Mouse (Mus musculus) urinary bladder, adult 2 months (tissue): ENCODE data around the gene Filip1. TPM values are rescaled to one million over a fixed set of nuclear protein-coding genes. Genes with fewer than 3 reads are reported as not detected.

Source experiments
- DNase-seq: peaks from one replicate; pipeline ENCODE4 v3.0.0; 2022; ENCODE audit warnings: low spot score
- polyA plus RNA-seq: library from polyadenylated mRNA; depleted of rRNA; stranded (reverse); fragments of >200 nt; gene quantifications from 2 replicates; pipeline ENCODE4 v1.2.3, GENCODE M21; 2012

The Filip1 gene
- polyA plus RNA-seq, 1 experiment: 18.2 TPM

DNA sequence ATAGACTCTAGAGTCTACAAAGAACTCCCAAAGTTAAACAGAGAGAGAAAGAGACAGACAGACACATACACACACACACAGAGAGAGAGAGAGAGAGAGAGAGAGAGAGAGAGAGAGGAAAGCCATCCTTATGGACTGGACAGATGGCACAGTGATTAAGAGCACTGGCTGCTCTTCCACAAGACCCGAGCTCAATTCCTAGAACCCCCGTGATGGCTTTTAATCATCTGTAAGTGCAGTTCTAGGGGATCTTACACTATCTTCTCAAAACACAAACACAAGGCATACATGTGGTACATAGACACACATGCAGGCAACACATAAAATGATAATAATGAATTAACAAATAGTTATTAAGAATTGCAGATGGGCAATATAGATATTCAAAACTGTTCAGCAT lies 64.3 kb downstream of the Filip1 start:
- no peak for DNase-seq

DNA sequence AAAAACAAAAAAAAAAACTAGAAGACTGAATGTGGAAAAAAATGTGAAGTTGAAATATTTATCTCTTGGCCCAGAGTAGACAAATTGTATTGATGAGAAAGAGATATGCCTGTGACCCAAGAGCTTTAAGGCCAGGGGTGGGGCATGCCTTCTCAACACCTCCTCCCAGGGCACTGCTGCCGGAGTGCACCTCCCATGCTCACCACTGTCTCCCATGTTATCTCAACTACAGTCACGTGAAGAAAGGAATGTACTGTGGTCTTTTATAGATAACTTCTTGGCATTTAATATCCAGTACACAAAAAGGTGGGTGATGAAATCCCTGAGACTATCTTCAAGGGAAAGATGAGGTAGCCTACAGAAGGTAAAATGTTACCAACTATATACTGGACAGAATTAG lies 64.7 kb downstream of the Filip1 start:
- no peak for DNase-seq

DNA sequence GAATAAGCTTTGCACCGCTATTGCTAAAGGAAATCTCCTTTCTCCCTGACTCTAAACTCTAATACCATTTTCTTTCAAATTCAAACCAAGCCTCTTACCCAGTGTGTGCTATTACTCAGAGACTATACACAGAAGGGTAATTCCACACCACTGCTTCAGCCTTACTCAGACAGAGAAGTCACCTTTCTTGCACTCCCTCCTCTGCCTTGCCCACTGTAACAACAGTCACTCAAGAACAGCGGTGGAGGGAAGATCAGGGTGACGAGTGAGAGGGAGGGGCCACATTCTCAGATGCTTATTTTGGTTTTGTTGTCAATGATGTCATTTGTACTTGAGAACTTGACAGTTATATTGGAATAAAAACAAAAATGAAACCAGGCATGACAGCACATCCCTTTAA lies 65.2 kb downstream of the Filip1 start:
- no peak for DNase-seq

DNA sequence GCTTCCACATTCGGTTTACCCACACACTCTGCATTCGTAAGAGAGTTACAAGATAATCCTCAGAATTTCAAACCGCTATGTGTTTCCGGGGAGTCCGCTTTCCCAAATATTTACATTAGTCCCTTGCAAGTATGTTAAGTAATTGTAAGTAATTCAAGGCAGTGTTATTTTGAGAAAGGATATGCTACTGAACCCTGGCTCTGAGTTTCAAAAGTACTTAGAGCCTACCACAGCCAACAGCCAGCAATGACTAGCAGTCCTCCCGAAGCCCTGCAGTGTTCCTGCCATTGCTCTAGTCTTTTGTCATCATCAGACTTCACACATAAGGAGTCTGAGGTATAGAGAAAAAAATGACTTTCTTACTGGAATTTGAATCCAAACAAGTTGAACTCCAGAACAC lies 67.8 kb downstream of the Filip1 start:
- DNase-seq: no peak

DNA sequence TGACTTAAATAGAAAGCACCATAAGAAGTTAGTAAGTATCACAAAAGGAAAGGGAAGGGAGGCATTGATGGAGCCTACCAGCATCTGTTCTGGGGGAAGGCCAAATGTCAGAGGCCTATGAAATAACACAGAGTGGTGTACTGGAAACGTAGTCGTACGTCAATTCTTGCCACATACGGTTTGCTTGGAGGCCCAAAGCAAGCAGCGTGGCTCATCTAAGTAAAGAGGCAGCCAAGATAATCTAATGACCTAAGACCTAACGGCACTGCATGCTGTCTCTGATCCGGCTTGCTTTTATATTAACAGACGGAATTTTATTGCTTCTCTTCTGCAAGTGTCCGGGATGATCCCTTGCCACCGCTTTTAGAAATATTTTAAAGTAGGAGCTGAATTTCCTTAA lies 68.7 kb downstream of the Filip1 start:
- DNase-seq: no peak

DNA sequence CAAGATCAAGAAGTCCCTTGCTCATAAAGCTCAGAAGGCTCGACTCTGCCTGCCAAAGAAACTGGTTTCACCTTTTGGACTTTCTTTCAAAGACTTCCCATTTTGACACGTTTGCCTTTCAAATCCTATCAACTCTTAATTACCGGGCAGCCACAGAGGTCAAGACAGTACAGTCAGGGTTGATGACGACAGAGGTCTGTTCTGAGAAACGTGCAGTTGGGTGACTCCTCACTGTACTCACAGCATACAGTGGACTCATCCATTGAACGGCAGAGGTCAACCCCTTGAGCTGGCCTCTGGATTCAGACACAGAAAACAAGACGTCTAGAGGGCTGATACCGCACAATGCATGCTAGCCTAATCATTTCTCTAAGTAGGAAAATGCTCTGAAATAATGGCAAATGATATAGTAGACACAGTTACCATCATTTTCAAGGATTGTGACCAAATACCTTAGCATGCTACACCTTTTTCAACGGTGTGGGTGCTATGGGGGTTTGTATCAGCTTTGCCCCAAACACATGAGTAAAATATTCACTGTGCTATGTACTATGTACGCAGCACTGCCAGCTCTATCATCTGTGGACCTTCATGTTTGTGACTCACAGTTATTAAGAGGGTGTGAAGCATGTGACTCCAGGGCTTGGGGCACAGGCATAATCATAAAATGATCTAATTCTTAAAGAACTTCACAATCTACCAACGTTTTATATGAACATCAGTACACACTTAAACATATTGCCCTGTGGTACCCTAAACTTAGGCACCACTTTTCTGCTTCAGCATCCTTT lies 74.0 kb downstream of the Filip1 start:
- DNase-seq: no peak

DNA sequence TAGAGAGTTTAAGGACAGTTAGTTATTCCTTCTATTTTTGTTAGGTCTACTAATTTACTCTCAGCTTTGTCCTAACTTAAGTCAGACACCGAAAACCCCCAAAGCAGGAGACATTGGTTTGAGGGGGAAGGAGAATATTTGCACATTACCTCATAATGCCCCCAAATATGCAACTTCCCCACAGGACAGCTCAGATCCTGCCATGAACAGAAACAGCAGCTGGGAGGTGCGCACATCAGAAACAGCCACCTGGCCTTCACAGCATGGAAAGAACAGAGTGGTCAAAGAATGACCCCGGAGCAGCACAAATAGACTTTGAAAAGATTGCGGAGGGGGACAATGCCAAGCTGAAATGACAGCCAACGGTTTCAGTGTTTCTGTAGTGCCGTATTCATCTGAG lies 75.1 kb downstream of the Filip1 start:
- DNase-seq: no peak

DNA sequence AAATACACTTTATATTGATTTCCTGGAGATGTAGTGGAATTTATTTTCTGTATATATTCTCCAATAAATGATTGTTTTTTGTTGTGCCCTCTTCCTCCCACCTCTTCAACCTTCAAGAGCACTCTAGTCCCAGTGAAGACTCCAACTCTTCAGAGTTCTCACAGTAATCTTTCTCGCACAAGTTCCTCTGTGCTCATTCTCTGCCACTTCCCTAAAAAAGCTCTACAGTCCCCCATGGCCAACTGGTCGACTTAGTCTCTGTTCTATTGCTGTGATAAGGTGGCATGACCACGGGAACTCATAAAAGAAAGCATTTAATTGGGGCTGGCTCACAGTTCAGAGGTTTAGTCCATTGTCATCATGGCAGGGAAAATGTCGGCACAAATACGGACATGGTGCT lies 80.1 kb downstream of the Filip1 start:
- no peak for DNase-seq

DNA sequence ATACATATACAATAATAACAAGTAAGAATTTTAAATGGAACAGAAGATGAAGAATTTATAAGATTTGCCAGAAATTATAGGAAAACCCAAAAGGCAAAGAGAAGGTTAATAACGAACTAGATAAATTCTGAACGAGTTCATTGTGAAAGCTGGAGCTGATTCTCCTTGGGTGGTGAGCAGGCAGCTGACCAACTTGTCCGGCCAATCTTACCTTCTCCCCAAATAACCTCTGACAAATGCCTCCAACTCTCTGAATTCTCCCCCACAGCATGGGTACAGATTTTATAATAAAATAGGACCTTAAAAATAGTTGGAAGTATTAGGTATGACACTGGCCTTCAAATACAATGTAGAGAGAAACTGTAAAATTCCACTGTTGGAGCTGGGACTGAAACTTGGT lies 84.6 kb downstream of the Filip1 start:
- DNase-seq: no peak

DNA sequence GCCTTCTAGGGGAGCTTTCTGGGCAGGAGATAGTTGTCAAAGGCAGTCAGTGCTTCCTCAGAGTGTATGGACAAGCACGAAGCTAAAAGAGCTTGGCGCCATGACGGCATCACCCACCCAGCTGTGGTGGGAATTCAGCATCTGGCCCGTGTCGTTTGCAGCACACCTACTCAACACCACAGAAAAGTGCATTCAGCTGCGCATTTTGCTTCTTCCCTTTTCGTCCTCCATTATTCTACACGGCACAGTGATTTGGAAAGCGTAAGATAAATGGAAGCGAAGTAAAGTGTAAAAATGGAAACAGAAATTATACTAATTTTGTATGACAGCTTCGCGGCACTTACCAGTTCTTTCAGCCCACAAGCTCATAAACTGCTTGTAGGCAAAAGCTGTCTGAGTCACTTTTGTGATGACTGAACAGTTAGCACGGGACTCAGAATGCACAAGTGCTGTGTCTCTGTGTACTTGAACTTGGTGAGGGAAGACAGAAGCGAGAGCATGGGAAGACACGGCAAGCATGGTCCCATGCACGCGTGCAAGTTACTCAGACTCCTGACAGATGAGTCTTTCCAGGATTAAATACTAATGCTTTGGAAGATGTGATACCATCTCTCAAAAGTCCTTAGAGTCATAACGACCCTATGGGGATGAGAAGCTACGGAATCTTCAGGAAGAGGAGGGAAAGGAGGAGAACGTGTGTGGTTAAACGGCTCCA lies 85.3 kb downstream of the Filip1 start:
- DNase-seq: no peak

DNA sequence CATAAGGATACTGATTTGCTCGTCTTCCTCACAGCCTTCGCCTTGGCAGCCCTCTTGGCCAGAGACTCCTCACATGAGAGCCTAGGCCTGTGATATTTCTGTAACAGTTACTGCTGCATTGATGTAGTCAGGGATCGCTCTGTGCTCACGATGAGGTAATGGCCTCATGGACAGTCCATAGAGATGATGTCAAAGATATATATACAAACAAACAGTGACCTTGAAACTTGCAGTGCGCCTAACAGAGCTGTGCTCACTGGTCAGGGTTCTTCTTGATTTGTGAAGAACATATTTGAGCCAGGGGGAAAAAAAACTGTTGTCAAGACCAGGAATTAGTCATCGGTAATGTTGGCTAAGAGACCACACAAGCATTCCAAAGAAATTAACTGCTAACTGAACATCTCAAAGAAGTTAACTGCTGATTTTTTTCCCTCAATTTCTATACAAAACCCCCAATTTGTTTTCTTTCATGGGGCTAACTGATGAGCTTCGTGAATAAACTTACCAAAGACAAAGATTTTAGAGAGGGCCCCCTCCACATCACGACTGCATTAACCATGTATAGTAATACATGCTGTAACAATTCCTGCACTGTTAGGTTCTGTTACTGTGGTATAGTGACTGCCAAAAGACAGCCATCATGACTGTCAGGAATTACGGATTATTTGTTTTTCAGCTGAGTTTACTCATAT lies 86.0 kb downstream of the Filip1 start:
- no peak for DNase-seq

DNA sequence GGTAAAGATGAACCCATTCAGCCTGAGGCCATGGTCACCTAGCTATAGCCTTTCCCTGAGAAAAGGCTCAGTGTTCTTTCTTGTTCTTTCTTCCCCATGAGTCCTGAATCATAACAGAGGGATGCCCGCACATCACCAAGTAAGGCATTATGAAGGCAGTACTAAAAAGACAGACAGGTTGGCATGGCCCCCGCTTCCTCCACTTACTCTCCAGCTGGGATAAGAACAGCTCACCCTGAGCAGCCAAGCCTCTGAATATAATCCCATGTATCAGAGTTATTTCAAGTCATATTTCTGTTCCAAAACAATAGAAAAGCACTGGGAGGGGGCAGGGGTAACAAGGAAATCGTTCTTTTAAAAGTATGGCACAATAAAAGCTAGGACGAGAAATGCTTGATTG lies 86.7 kb downstream of the Filip1 start:
- DNase-seq: no peak

DNA sequence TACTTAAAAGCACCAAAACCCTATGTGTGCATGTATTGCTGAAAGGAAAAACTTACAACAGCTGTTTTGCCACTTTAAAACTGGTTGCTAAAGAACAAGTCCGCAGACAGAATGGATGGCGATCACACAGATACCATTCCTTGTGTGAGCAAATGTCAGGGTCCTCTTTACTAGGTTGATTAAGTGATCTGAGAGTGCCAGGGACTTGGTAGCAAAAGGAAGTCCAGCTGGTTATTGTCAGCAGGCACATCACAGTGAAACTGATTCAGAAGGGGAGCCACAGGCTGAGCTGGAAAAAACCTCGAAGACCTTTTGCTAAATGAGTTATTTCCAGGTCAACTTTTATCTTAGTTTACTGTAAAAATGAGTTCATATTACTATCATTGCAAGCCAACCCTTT lies 89.4 kb downstream of the Filip1 start:
- no peak for DNase-seq

DNA sequence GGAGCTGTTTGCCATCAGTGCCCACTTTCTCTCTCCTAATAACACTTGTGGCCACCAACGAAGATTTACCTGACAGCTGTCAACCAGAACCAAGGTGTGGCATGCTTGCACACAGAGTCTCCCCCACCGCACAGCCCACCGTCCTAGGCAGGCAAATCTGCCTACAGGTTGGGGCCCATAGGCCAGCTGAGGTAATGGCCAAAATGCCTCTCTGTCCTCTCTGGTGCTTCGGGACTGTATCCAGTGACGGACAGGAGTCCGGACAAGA lies 90.2 kb downstream of the Filip1 start:
- no peak for DNase-seq

DNA sequence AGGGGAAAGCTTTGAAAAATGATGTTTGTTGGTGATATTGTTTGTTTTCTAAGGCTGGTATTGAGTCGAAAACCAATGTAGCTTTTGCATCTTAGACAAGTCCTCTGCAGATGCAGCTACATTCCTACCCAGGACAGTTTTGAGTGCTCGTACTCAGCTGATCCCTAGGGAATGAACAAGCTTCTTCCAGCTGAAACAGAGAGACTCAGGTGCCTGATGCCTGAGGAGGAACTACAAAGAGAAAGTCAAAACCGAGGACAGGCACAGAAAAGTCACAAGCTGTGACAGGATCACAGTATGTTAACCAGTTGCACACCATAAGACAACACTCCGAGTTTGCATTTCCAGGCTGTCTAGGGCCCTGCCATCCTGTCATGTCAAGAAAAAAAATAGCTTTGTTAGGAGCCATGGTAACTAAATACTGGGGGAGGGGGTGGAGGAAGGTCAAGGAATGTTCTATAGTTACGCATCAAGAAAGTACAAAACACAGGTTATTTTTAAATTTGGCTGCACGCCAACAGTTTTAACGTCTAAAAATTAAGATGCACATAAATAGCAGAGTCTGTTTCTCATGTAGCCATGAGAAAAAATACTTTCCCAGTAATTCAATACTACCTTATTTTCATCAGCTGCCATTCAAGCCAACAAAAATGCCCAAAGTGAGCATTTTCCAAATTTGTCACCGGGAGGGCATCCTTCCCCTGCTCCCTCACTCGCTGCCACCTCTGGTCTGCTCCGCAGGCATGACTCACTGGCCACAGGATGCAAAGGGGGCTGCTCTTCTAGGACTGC lies 90.8 kb downstream of the Filip1 start:
- no peak for DNase-seq

DNA sequence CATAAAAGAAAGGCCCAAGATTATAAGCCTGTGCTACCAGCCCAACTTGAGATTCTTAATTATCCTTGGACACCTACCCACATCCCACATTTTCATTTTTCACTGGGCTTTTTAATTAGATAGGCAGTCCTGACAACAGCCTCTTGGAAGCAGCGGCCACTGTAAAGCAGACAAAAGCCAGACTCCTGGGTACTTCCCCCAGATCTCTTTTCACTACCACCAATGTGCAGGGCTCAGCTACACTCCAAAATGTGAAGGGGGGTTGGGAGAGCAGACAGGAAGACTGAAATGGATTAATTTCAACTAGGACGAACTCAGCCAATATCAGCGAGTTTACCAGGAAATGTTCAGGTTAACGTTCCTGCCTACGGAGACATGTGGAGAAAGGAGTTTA lies 92.1 kb downstream of the Filip1 start:
- no peak for DNase-seq

DNA sequence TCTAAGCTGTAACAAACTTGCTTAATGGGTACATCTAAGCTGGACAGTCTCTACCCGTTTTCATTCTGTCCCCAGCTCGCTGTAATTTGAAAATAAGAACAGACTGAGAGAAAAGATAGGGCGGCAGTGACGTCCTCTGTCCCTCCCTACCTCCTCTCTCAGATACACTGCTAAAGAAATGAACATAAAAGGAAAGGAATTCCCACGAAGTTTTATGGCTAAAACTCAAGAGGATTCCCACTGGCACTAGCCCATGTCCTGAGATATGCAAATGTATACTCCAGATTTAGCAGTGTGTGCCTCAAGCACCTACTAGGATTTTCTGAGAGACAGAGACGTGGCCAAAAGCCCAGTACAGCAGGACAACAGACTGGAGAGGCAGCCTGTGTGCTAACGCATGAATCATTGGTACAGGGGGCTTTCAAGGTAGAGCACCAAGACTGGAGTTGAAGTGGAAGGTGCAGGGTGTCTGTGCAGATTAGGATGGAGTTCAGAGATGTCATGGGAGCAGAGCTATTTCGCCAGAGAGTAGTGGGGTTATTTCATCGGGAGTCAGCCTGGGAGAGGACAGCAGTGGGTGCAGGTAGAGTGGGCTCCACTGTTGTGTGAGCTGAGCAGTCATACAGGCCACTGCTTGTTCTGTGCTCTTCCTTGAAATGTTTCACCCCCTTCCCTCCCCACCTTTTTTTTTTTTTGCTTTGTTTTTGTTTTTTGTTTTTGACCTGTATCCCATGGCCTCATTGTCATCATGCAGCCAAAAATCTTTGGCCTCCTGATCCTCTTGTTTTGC lies 92.7 kb downstream of the Filip1 start:
- DNase-seq: no peak

DNA sequence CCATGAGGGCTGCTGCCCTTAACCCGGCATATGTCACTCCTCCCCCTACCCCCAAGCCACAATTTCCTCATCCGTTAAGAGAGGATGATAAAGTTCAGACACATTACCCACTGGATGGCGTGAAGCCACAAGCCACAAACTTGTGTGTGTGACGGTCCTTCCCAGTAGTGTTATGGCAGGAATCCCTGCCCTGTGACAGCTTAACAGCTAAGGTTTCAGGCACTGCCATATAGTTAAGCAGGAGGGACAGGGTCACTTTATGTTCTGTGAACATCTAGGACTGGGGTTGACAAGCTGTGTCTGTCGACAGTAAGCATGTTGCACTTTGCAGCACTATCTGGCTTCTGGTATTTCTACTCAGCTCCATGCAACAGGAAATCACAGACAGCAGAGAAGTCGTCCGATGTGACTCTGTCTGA lies 93.3 kb downstream of the Filip1 start:
- DNase-seq: no peak

DNA sequence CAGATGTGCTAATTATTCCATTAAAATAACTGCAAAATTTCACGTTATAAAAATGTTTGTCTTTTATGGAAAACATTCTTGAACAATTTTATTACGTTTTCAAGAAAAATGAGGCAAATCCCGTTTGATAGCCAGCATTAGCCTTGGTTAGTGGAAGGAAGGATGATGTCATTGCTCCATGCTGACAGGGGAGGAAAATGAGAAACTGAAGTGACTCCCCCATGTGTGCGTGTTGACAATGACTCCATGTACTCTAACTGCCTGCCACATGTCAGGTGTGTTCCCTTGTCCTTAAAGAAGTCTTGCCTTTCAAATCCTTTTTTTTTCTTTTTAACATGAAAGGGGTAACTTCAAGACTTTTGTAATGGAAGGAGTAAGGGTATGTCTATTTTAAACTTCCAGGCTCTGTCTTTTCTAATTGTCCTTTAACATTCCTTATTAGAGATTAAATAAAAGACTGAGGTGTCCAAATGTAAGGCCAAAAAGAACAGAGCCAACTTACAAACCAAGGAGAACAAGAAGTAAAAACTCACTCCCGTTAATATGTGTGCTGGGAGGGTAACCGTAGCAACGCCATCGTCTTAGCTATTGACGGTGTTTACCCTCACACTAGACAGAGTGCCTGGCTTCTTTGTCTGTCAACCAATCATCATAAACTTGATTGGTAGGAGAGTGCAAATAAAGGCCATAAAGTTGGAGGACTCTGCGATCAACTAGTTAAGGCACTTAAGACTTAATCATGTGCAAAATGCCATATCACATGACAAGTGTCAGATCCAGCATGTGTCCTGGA lies 94.1 kb downstream of the Filip1 start:
- DNase-seq: no peak

DNA sequence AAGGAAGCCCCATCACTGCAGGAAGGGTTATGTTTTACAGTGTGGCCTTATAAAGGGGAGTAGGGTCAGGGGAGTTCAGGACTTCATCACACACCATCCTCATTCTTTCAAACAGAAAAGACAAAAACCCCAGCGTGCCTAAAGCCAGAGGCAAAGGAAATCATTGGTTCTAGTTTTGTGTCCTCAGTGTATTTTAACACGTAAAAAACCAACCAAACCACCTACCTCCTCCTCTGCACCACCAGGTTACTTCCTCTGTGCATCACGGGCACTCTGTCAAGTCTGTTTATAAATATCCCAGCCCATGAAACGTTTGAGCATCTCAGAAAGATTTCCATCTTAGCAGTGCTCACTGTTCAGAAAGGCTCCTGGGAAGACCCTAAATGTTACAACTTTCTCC lies 98.4 kb downstream of the Filip1 start:
- DNase-seq: no peak

DNA sequence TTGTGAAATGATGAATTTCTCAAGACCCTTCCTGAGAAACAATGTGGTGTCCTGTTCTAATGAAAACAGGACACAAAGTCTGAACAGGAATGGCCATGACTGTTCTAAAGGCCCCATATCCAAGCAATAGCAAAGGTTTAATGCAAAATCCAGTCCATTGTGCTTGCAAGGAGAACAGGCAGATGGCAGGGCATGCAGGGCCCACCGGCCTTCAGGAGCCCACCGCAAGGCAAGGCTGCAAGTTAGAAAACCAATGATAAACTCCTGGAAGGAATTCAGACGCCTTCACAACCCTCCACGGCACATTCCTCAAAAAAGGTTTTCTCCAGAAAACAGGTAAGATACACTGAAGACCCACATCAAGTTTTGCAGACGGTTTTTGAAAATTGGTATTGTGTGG lies 99.7 kb downstream of the Filip1 start:
- no peak for DNase-seq
